Mouse (Mus musculus) myocyte (in vitro differentiated cells): Measurements from ENCODE around the gene Veph1. TPM values are rescaled to one million over a fixed set of nuclear protein-coding genes. Genes with fewer than 3 reads are reported as not detected.

Source experiments
- H3K27me3 ChIP-seq: one replicate; pipeline ENCODE4 v1.6.1; 2011; ENCODE audit not compliant: control insufficient read depth, insufficient read depth, insufficient read length
- H3K36me3 ChIP-seq: one replicate; pipeline ENCODE4 v1.6.1; 2011; ENCODE audit not compliant: control insufficient read depth, insufficient read depth
- H3K4me2 ChIP-seq: one replicate; pipeline ENCODE4 v1.6.1; 2011; ENCODE audit warnings: low read depth, control low read depth
- H3K4me3 ChIP-seq: one replicate; pipeline ENCODE4 v1.5.1; 2011; ENCODE audit warnings: mild to moderate bottlenecking, control low read depth, moderate library complexity
- H3K79me2 ChIP-seq: one replicate; pipeline ENCODE4 v1.6.1; 2011; ENCODE audit not compliant: control insufficient read depth, insufficient read depth
- H3ac ChIP-seq: one replicate; pipeline ENCODE4 v1.6.1; 2011; ENCODE audit not compliant: control insufficient read depth, insufficient read length
- CEBPB ChIP-seq: IDR thresholded peaks from 2 replicates; pipeline ENCODE4 v1.6.1; 2011; ENCODE audit warnings: mild to moderate bottlenecking, moderate library complexity; ENCODE audit not compliant: poor library complexity, insufficient read depth, severe bottlenecking
- E2F4 ChIP-seq: IDR thresholded peaks from one replicate; pipeline ENCODE4 v1.6.1; 2011; ENCODE audit warnings: mild to moderate bottlenecking, control low read depth, moderate library complexity; ENCODE audit not compliant: insufficient read depth
- MAX ChIP-seq: IDR thresholded peaks from one replicate; pipeline ENCODE4 v1.6.1; 2011; ENCODE audit warnings: low read depth, mild to moderate bottlenecking, control low read depth
- MYOD1 ChIP-seq, 3 experiments: IDR thresholded peaks; one replicate each; pipeline ENCODE4 v1.6.1; 2011; ENCODE audit warnings: control low read depth in 2 of 3, low read depth in 2 of 3, mild to moderate bottlenecking in 2 of 3, moderate library complexity in 1 of 3; ENCODE audit not compliant: insufficient read length in 2 of 3, control insufficient read depth in 1 of 3
- MYOG ChIP-seq, 3 experiments: IDR thresholded peaks; one replicate each; pipeline ENCODE4 v1.6.1; 2011; ENCODE audit warnings: control low read depth in 2 of 3, low read depth in 2 of 3, mild to moderate bottlenecking in 2 of 3; ENCODE audit not compliant: insufficient read length in 2 of 3, control insufficient read depth in 1 of 3, insufficient read depth in 1 of 3
- POLR2A ChIP-seq: IDR thresholded peaks from one replicate; pipeline ENCODE4 v1.6.1; 2011; ENCODE audit warnings: low read depth, mild to moderate bottlenecking, control low read depth, moderate library complexity; ENCODE audit not compliant: insufficient read length
- POLR2AphosphoS2 ChIP-seq: IDR thresholded peaks from one replicate; pipeline ENCODE4 v1.6.1; 2011; ENCODE audit warnings: low read depth, control low read depth; ENCODE audit not compliant: insufficient read length
- REST ChIP-seq: IDR thresholded peaks from one replicate; pipeline ENCODE4 v1.6.1; 2011; ENCODE audit warnings: mild to moderate bottlenecking, control low read depth, moderate library complexity; ENCODE audit not compliant: insufficient read depth, insufficient read length
- SRF ChIP-seq: IDR thresholded peaks from one replicate; pipeline ENCODE4 v1.6.1; 2011; ENCODE audit warnings: low read depth; ENCODE audit not compliant: control insufficient read depth, insufficient read length
- TCF12 ChIP-seq: IDR thresholded peaks from one replicate; pipeline ENCODE4 v1.6.1; 2011; ENCODE audit warnings: mild to moderate bottlenecking, control low read depth; ENCODE audit not compliant: poor library complexity, insufficient read depth, severe bottlenecking
- TCF3 ChIP-seq: IDR thresholded peaks from one replicate; pipeline ENCODE4 v1.6.1; 2011; ENCODE audit warnings: low read depth, control low read depth; ENCODE audit not compliant: insufficient read length
- USF1 ChIP-seq: IDR thresholded peaks from one replicate; pipeline ENCODE4 v1.6.1; 2011; ENCODE audit warnings: low read depth, mild to moderate bottlenecking, control low read depth, moderate library complexity
- polyA plus RNA-seq: library from polyadenylated mRNA; unstranded; fragments of >200 nt; fragmentation: generic; extraction: Trizol; gene quantifications from one replicate; pipeline ENCODE4 v1.2.1, GENCODE M21; 2012; ENCODE audit warnings: missing spikeins

Gene Veph1
- polyA plus RNA-seq, 1 experiment, result not detected

GRCm38 (mm10) chr3:66224931-66225537, 71.6 kb downstream of the Veph1 start:
- no peak for TF ChIP-seq USF1
- no peak for TF ChIP-seq POLR2AphosphoS2
- TF ChIP-seq MYOD1 (IDR thresholded peaks at IDR 0.05; ENCODE audit: control insufficient read depth in 1 of 3, insufficient read length in 2 of 3, low read depth in 2 of 3), result no peak
- no peak for TF ChIP-seq MAX
- TF ChIP-seq TCF3, result no peak
- no peak for TF ChIP-seq CEBPB
- TF ChIP-seq E2F4, result no peak
- TF ChIP-seq TCF12, result no peak
- Histone ChIP-seq H3K79me2 (no peaks in the 10 kb centered on the region), H3K4me2 (no peak overlapping the region), H3ac (no peak overlapping the region), H3K36me3 (no peaks in the 10 kb centered on the region), H3K4me3 (no peak overlapping the region), H3K27me3 (no peaks in the 10 kb centered on the region)

- Histone ChIP-seq H3K79me2 (no peaks in the 10 kb centered on the region), H3K4me3 (peak overlapping the region; percentile 13), H3K4me2 (peak overlapping the region; percentile 61), H3ac (peak overlapping the region; percentile 38), H3K27me3 (no peaks in the 10 kb centered on the region), H3K36me3 (no peaks in the 10 kb centered on the region)
- no peak for TF ChIP-seq SRF
- no peak for TF ChIP-seq E2F4
- no peak for TF ChIP-seq TCF12
- no peak for TF ChIP-seq MYOG (IDR thresholded peaks at IDR 0.05; ENCODE audit: control insufficient read depth in 1 of 3, insufficient read depth in 1 of 3, insufficient read length in 2 of 3, low read depth in 2 of 3)
- no peak for TF ChIP-seq USF1
- no peak for TF ChIP-seq POLR2AphosphoS2
- TF ChIP-seq CEBPB, result no peak
- no peak for TF ChIP-seq MYOD1 (IDR thresholded peaks at IDR 0.05; ENCODE audit: control insufficient read depth in 1 of 3, insufficient read length in 2 of 3, low read depth in 2 of 3)
Measured at GRCm38 (mm10) chr3:66221243-66221611, 75.4 kb downstream of the Veph1 start.

- Histone ChIP-seq H3ac (peak overlapping the region; percentile 38), H3K36me3 (no peaks in the 10 kb centered on the region), H3K4me2 (peak overlapping the region; percentile 61), H3K27me3 (no peaks in the 10 kb centered on the region), H3K4me3 (peak overlapping the region; percentile 13), H3K79me2 (no peaks in the 10 kb centered on the region)
- no peak for TF ChIP-seq MYOD1 (IDR thresholded peaks at IDR 0.05; ENCODE audit: control insufficient read depth in 1 of 3, insufficient read length in 2 of 3, low read depth in 2 of 3)
- no peak for TF ChIP-seq MYOG (IDR thresholded peaks at IDR 0.05; ENCODE audit: control insufficient read depth in 1 of 3, insufficient read depth in 1 of 3, insufficient read length in 2 of 3, low read depth in 2 of 3)
- no peak for TF ChIP-seq REST
- TF ChIP-seq SRF, result no peak
- no peak for TF ChIP-seq TCF12
- no peak for TF ChIP-seq USF1
- TF ChIP-seq TCF3, result no peak
- no peak for TF ChIP-seq MAX
Measured at GRCm38 (mm10) chr3:66220554-66221242, 75.9 kb downstream of the Veph1 start.

- no peaks in the 10 kb centered on the region for H3K79me2 ChIP-seq
- TF ChIP-seq TCF3, result no peak
- no peak for TF ChIP-seq USF1
- no peak for TF ChIP-seq CEBPB
- TF ChIP-seq SRF, result no peak
- TF ChIP-seq REST, result no peak
- no peak for TF ChIP-seq POLR2A
- no peak for TF ChIP-seq TCF12
- no peak for TF ChIP-seq MYOG (IDR thresholded peaks at IDR 0.05; ENCODE audit: control insufficient read depth in 1 of 3, insufficient read depth in 1 of 3, insufficient read length in 2 of 3, low read depth in 2 of 3)
- no peak for TF ChIP-seq MAX
- TF ChIP-seq POLR2AphosphoS2, result no peak
- no peak for TF ChIP-seq MYOD1 (IDR thresholded peaks at IDR 0.05; ENCODE audit: control insufficient read depth in 1 of 3, insufficient read length in 2 of 3, low read depth in 2 of 3)
- no peak for TF ChIP-seq E2F4
- no peaks in the 10 kb centered on the region for H3K36me3 ChIP-seq
- peak within 1 kb of the TSS; percentile 38 for H3ac ChIP-seq
- no peaks in the 10 kb centered on the region for H3K27me3 ChIP-seq
- H3K4me3 ChIP-seq, result peak within 1 kb of the TSS; percentile 13
- peak within 1 kb of the TSS; percentile 61 for H3K4me2 ChIP-seq
Measured at GRCm38 (mm10) chr3:66219655-66220191, 76.9 kb downstream of the Veph1 start, which contains the start of gene Ptx3. Gene Ptx3, plus strand, starts transcription at chr3:66219910.

GRCm38 (mm10) chr3:66215759-66216158, 80.9 kb downstream of the Veph1 start:
- Histone ChIP-seq H3K4me3 (no peak overlapping the region), H3K4me2 (peak overlapping the region; percentile 61), H3K36me3 (no peaks in the 10 kb centered on the region), H3ac (no peak overlapping the region), H3K27me3 (no peaks in the 10 kb centered on the region), H3K79me2 (no peaks in the 10 kb centered on the region)
- no peak for TF ChIP-seq E2F4
- TF ChIP-seq CEBPB, result peak; percentile 86
